In genomic region chr7:16949908-16950841, GRCm38 (mm10) we compare ENCODE assay signal across 8 mouse cellular contexts. TPM values are rescaled to one million over a fixed set of nuclear protein-coding genes. Genes with fewer than 3 reads are reported as not detected.
DNase-seq lines count a peak whose midpoint lies in the region; ATAC-seq and TF ChIP-seq lines count a peak whose summit lies in the region.

No protein-coding gene starts in this region.

- TF ChIP-seq POLR2A in kidney, adult 2 months (IDR thresholded peaks at IDR 0.05; ENCODE audit: low read depth, low read length): no peak

- WGBS in kidney, adult 2 months: 13% methylated on average over 29 of the region's 29 CpGs
- WGBS in limb, embryonic 15.5 days: 13% methylated on average over 29 of the region's 29 CpGs
- 9% methylated on average over 29 of the region's 29 CpGs for WGBS in midbrain, postnatal 0 days
- WGBS in stomach, embryonic 16.5 days: 10% methylated on average over 29 of the region's 29 CpGs

- DNase-seq in A20 (ENCODE audit: low read depth, low spot score): peak; percentile 88
- DNase-seq in adrenal gland, adult 2 months: peak; percentile 84
- peak; percentile 86 for DNase-seq in embryo, embryonic 9.5 days (ENCODE audit: extremely low spot score)
- DNase-seq in kidney, adult 2 months: peak; percentile 77
- peak; percentile 88 for DNase-seq in midbrain, postnatal 0 days (ENCODE audit: low spot score)

- no peaks in the 10 kb centered on the region for H3K27me3 ChIP-seq in kidney, adult 2 months (replicated peaks; ENCODE audit: control insufficient read depth, insufficient read depth, low read length)
- H3K27me3 ChIP-seq in limb, embryonic 15.5 days: peaks cover 42% of the 10 kb centered on the region
- no peaks in the 10 kb centered on the region for H3K27me3 ChIP-seq in midbrain, postnatal 0 days (ENCODE audit: insufficient read depth, low read length)
- H3K27me3 ChIP-seq in stomach, embryonic 16.5 days (ENCODE audit: control insufficient read depth, insufficient read depth, low read length): peaks cover 22% of the 10 kb centered on the region

- H3K4me2 ChIP-seq in limb, embryonic 15.5 days: peak overlapping the region; percentile 58
- H3K4me2 ChIP-seq in midbrain, postnatal 0 days (ENCODE audit: low read depth, low read length, poor library complexity, severe bottlenecking): peak overlapping the region; percentile 93
- H3K4me2 ChIP-seq in stomach, embryonic 16.5 days (ENCODE audit: low read depth, low read length): peak overlapping the region; percentile 57

- ATAC-seq in granulocyte monocyte progenitor cell, adult 5-6 weeks (replicated peaks; ENCODE audit: poor library complexity, severe bottlenecking): peak; percentile 67
- peak; percentile 40 for ATAC-seq in limb, embryonic 15.5 days (ENCODE audit: insufficient number of reproducible peaks, low FRiP score, low TSS enrichment, low read depth)
- ATAC-seq in midbrain, postnatal 0 days (ENCODE audit: low FRiP score): peak; percentile 32
- ATAC-seq in stomach, embryonic 16.5 days (ENCODE audit: insufficient read depth, low FRiP score): peak; percentile 52; the same call in 1 of the 2 replicates

- H3K36me3 ChIP-seq in kidney, adult 2 months (ENCODE audit: control insufficient read depth, insufficient read depth, low read length): no peaks in the 10 kb centered on the region
- H3K36me3 ChIP-seq in limb, embryonic 15.5 days: no peaks in the 10 kb centered on the region
- H3K36me3 ChIP-seq in midbrain, postnatal 0 days (ENCODE audit: insufficient read depth, low read length): no peaks in the 10 kb centered on the region; the same call in 1 of the 2 replicates
- H3K36me3 ChIP-seq in stomach, embryonic 16.5 days (ENCODE audit: control insufficient read depth, insufficient read depth, low read length): no peaks in the 10 kb centered on the region

- no peaks in the 10 kb centered on the region for H3K4me1 ChIP-seq in kidney, adult 2 months (ENCODE audit: control insufficient read depth, insufficient read depth, low read length)
- H3K4me1 ChIP-seq in limb, embryonic 15.5 days: peaks cover 51% of the 10 kb centered on the region
- peaks cover 12% of the 10 kb centered on the region for H3K4me1 ChIP-seq in midbrain, postnatal 0 days (ENCODE audit: insufficient read depth, low read length)
- peaks cover 40% of the 10 kb centered on the region for H3K4me1 ChIP-seq in stomach, embryonic 16.5 days (ENCODE audit: control insufficient read depth, insufficient read depth, low read length)

- peak overlapping the region; percentile 26; the same call in 1 of the 2 replicates for H3K9ac ChIP-seq in limb, embryonic 15.5 days
- H3K9ac ChIP-seq in midbrain, postnatal 0 days (replicated peaks; ENCODE audit: low read length, poor library complexity, severe bottlenecking): peak overlapping the region; percentile 25; the same call in 1 of the 2 replicates
- H3K9ac ChIP-seq in stomach, embryonic 16.5 days (ENCODE audit: low read length): peak overlapping the region; percentile 59

- no peaks in the 10 kb centered on the region for H3K9me3 ChIP-seq in limb, embryonic 15.5 days
- no peaks in the 10 kb centered on the region for H3K9me3 ChIP-seq in midbrain, postnatal 0 days (ENCODE audit: low read length)
- no peaks in the 10 kb centered on the region for H3K9me3 ChIP-seq in stomach, embryonic 16.5 days (replicated peaks; ENCODE audit: control insufficient read depth, low read length)

- H3K27ac ChIP-seq in kidney, adult 2 months (ENCODE audit: insufficient read depth, low read depth, low read length): no peak overlapping the region
- H3K27ac ChIP-seq in limb, embryonic 15.5 days: no peak overlapping the region
- peak overlapping the region; percentile 45 for H3K27ac ChIP-seq in midbrain, postnatal 0 days (ENCODE audit: low read depth, low read length)
- no peak overlapping the region for H3K27ac ChIP-seq in stomach, embryonic 16.5 days (ENCODE audit: low read length)

- TF ChIP-seq CTCF in kidney, adult 2 months (conservative IDR thresholded peaks at IDR 0.05; ENCODE audit: insufficient read depth, insufficient read length, low read depth, low read length): peak; percentile 90
- peak; percentile 91 for TF ChIP-seq CTCF in midbrain, postnatal 0 days (IDR thresholded peaks at IDR 0.05)

- no peak overlapping the region for H3K4me3 ChIP-seq in kidney, adult 2 months (ENCODE audit: insufficient read depth, low read depth, low read length)
- peak overlapping the region; percentile 27 for H3K4me3 ChIP-seq in limb, embryonic 15.5 days
- peak overlapping the region; percentile 5; the same call in 1 of the 2 replicates for H3K4me3 ChIP-seq in midbrain, postnatal 0 days (ENCODE audit: low read depth, low read length)
- peak overlapping the region; percentile 35 for H3K4me3 ChIP-seq in stomach, embryonic 16.5 days (replicated peaks; ENCODE audit: low read length)

RNA-seq across cellular contexts. Expression of gene Pnmal2, which starts 5.7 kb away (rescaled TPM):
- 10 to 100 TPM; 19.7 to 47.9 TPM for total RNA-seq in adrenal gland, adult 2 months (2021)
- 9.9 and 10.9 TPM in 2 replicates for polyA plus RNA-seq in adrenal gland, adult 2 months (2012; rRNA removed)
- not detected in 2 replicates for total RNA-seq in granulocyte monocyte progenitor cell, adult 5-6 weeks (2014; fragmentation: Nextera tagmentation)
- 0.04 TPM in 1 of 2 replicates, not detected in the other for total RNA-seq in granulocyte monocyte progenitor cell, adult 5-6 weeks (2017)
- polyA plus RNA-seq in kidney, adult 2 months (2012; rRNA removed): 3.6 and 4.0 TPM in 2 replicates
- polyA plus RNA-seq in limb, embryonic 15.5 days (2015; fragmentation: Nextera tagmentation; extraction: Ambion mirVana): 20.2 and 31.1 TPM in 2 replicates
- total RNA-seq in midbrain, postnatal 0 days (2014; rRNA removed): 155 and 174 TPM in 2 replicates
- 180 and 187 TPM in 2 replicates for polyA plus RNA-seq in midbrain, postnatal 0 days (2015; fragmentation: Nextera tagmentation; extraction: Ambion mirVana)
- polyA plus RNA-seq in stomach, embryonic 16.5 days (2015; fragmentation: Nextera tagmentation; extraction: Ambion mirVana): 7.8 and 10.2 TPM in 2 replicates

RNA-seq across cellular contexts. Expression of gene Pnmal1, which starts 9.3 kb away (rescaled TPM):
- 1 to 10 TPM; 2.6 to 7.2 TPM for total RNA-seq in adrenal gland, adult 2 months (2021)
- polyA plus RNA-seq in adrenal gland, adult 2 months (2012; rRNA removed): 0.45 and 0.57 TPM in 2 replicates
- total RNA-seq in granulocyte monocyte progenitor cell, adult 5-6 weeks (2014; fragmentation: Nextera tagmentation): not detected in 2 replicates
- not detected in 2 replicates for total RNA-seq in granulocyte monocyte progenitor cell, adult 5-6 weeks (2017)
- polyA plus RNA-seq in kidney, adult 2 months (2012; rRNA removed): 0.01 and 0.06 TPM in 2 replicates
- polyA plus RNA-seq in limb, embryonic 15.5 days (2015; fragmentation: Nextera tagmentation; extraction: Ambion mirVana): 0.33 and 0.50 TPM in 2 replicates
- 41.2 and 54.0 TPM in 2 replicates for total RNA-seq in midbrain, postnatal 0 days (2014; rRNA removed)
- polyA plus RNA-seq in midbrain, postnatal 0 days (2015; fragmentation: Nextera tagmentation; extraction: Ambion mirVana): 64.8 and 65.2 TPM in 2 replicates
- 3.2 and 3.4 TPM in 2 replicates for polyA plus RNA-seq in stomach, embryonic 16.5 days (2015; fragmentation: Nextera tagmentation; extraction: Ambion mirVana)

RNA-seq across cellular contexts. Expression of gene Calm3, which starts 26.3 kb away (rescaled TPM):
- total RNA-seq in adrenal gland, adult 2 months (2021): 100 to 1,000 TPM; 254 to 261 TPM
- polyA plus RNA-seq in adrenal gland, adult 2 months (2012; rRNA removed): 402 and 408 TPM in 2 replicates
- total RNA-seq in granulocyte monocyte progenitor cell, adult 5-6 weeks (2014; fragmentation: Nextera tagmentation): 188 and 246 TPM in 2 replicates
- total RNA-seq in granulocyte monocyte progenitor cell, adult 5-6 weeks (2017): 463 and 465 TPM in 2 replicates
- polyA plus RNA-seq in kidney, adult 2 months (2012; rRNA removed): 305 and 325 TPM in 2 replicates
- polyA plus RNA-seq in limb, embryonic 15.5 days (2015; fragmentation: Nextera tagmentation; extraction: Ambion mirVana): 85.8 and 99.4 TPM in 2 replicates
- total RNA-seq in midbrain, postnatal 0 days (2014; rRNA removed): 1,835 and 1,985 TPM in 2 replicates
- 467 and 471 TPM in 2 replicates for polyA plus RNA-seq in midbrain, postnatal 0 days (2015; fragmentation: Nextera tagmentation; extraction: Ambion mirVana)
- polyA plus RNA-seq in stomach, embryonic 16.5 days (2015; fragmentation: Nextera tagmentation; extraction: Ambion mirVana): 120 and 126 TPM in 2 replicates

RNA-seq across cellular contexts. Expression of gene Gm42372, which starts 32.7 kb away (rescaled TPM):
- total RNA-seq in adrenal gland, adult 2 months (2021): 1 to 10 TPM; 1.1 to 1.6 TPM
- polyA plus RNA-seq in adrenal gland, adult 2 months (2012; rRNA removed): 0.13 and 0.33 TPM in 2 replicates
- 0.09 TPM in 1 of 2 replicates, not detected in the other for total RNA-seq in granulocyte monocyte progenitor cell, adult 5-6 weeks (2014; fragmentation: Nextera tagmentation)
- total RNA-seq in granulocyte monocyte progenitor cell, adult 5-6 weeks (2017): 0.04 TPM in 1 of 2 replicates, not detected in the other
- polyA plus RNA-seq in kidney, adult 2 months (2012; rRNA removed): 0.08 TPM in 1 of 2 replicates, not detected in the other
- polyA plus RNA-seq in limb, embryonic 15.5 days (2015; fragmentation: Nextera tagmentation; extraction: Ambion mirVana): 0.14 and 0.20 TPM in 2 replicates
- total RNA-seq in midbrain, postnatal 0 days (2014; rRNA removed): 48.8 and 49.0 TPM in 2 replicates
- 9.0 and 9.2 TPM in 2 replicates for polyA plus RNA-seq in midbrain, postnatal 0 days (2015; fragmentation: Nextera tagmentation; extraction: Ambion mirVana)
- 0.25 and 0.35 TPM in 2 replicates for polyA plus RNA-seq in stomach, embryonic 16.5 days (2015; fragmentation: Nextera tagmentation; extraction: Ambion mirVana)

RNA-seq across cellular contexts. Expression of gene Ccdc8, which starts 42.3 kb away (rescaled TPM):
- total RNA-seq in adrenal gland, adult 2 months (2021): 10 to 100 TPM; 13.6 to 28.9 TPM
- polyA plus RNA-seq in adrenal gland, adult 2 months (2012; rRNA removed): 7.3 and 7.5 TPM in 2 replicates
- total RNA-seq in granulocyte monocyte progenitor cell, adult 5-6 weeks (2014; fragmentation: Nextera tagmentation): 4.6 and 4.9 TPM in 2 replicates
- 4.8 and 6.5 TPM in 2 replicates for total RNA-seq in granulocyte monocyte progenitor cell, adult 5-6 weeks (2017)
- polyA plus RNA-seq in kidney, adult 2 months (2012; rRNA removed): 0.81 and 1.0 TPM in 2 replicates
- 19.1 and 40.8 TPM in 2 replicates for polyA plus RNA-seq in limb, embryonic 15.5 days (2015; fragmentation: Nextera tagmentation; extraction: Ambion mirVana)
- 5.5 and 5.8 TPM in 2 replicates for total RNA-seq in midbrain, postnatal 0 days (2014; rRNA removed)
- 2.0 and 2.5 TPM in 2 replicates for polyA plus RNA-seq in midbrain, postnatal 0 days (2015; fragmentation: Nextera tagmentation; extraction: Ambion mirVana)
- 40.4 and 45.1 TPM in 2 replicates for polyA plus RNA-seq in stomach, embryonic 16.5 days (2015; fragmentation: Nextera tagmentation; extraction: Ambion mirVana)

Comparison
In these comparisons a context has a peak if more than half of its experiments do, and no peak if none do; other contexts are left out.
1. RNA of gene Pnmal1, which starts 9.3 kb away (polyA plus RNA-seq): 64.8 to 65.2 TPM in midbrain, postnatal 0 days; 3.2 to 3.4 TPM in stomach, embryonic 16.5 days, 0.45 to 0.57 TPM in adrenal gland, adult 2 months, 0.33 to 0.50 TPM in limb, embryonic 15.5 days and 0.01 to 0.06 TPM in kidney, adult 2 months; every median in the first group is over 10 times any median in the second.
2. Peak in every context shown above with its lines, with median percentiles within 50 percentile points of each other: DNase-seq, ATAC-seq, H3K4me2 ChIP-seq and H3K9ac ChIP-seq.